Mouse (Mus musculus) heart, embryonic 14.5 days (tissue): ENCODE data around the gene Ivd. TPM values are rescaled to one million over a fixed set of nuclear protein-coding genes. Genes with fewer than 3 reads are reported as not detected.
A peak's percentile ranks its signal among the peaks of the same experiment; 100 is the strongest.

ENCODE experiments used
- ATAC-seq: fragments of 200-750 bp; cut with Nextera tagmentation; 2 replicates; pipeline ENCODE4 v1.8.0; 2017; ENCODE audit warnings: low read depth, moderate TSS enrichment; ENCODE audit not compliant: insufficient number of reproducible peaks, insufficient read depth, low FRiP score
- H3K27ac ChIP-seq, 2 experiments: fragments of 200-500 bp in 1 of 2; fragments of 300-500 bp in 1 of 2; sonication (generic) in 1 of 2; replicated peaks in 1 of 2; 2 replicates each; pipeline ENCODE4 v1.5.1; 2012 to 2014; ENCODE audit warnings: low read depth in 2 of 2, low read length in 2 of 2, control low read depth in 1 of 2, mild to moderate bottlenecking in 1 of 2, mixed read lengths in 1 of 2; ENCODE audit not compliant: control insufficient read depth in 1 of 2, insufficient read depth in 1 of 2
- H3K27me3 ChIP-seq: fragments of 300-500 bp; sonication (generic); 2 replicates; pipeline ENCODE4 v1.6.1; 2014; ENCODE audit warnings: mild to moderate bottlenecking, low read length, control low read depth; ENCODE audit not compliant: control insufficient read depth, insufficient read depth
- H3K36me3 ChIP-seq: fragments of 300-500 bp; sonication (generic); 2 replicates; pipeline ENCODE4 v1.6.1; 2014; ENCODE audit warnings: mild to moderate bottlenecking, control low read depth, low read length, mixed read lengths; ENCODE audit not compliant: control insufficient read depth, insufficient read depth
- H3K4me1 ChIP-seq, 2 experiments: fragments of 200-500 bp in 1 of 2; fragments of 300-500 bp in 1 of 2; sonication (generic) in 1 of 2; 2 replicates each; pipeline ENCODE4 v1.6.1; 2012 to 2014; ENCODE audit warnings: low read length in 2 of 2, control low read depth in 1 of 2, mixed read lengths in 1 of 2; ENCODE audit not compliant: control insufficient read depth in 2 of 2, insufficient read depth in 2 of 2
- H3K4me2 ChIP-seq: fragments of 300-500 bp; sonication (generic); 2 replicates; pipeline ENCODE4 v1.6.1; 2014; ENCODE audit warnings: mild to moderate bottlenecking, low read length
- H3K4me3 ChIP-seq, 2 experiments: fragments of 200-500 bp in 1 of 2; fragments of 300-500 bp in 1 of 2; sonication (generic) in 1 of 2; 2 replicates each; pipeline ENCODE4 v1.5.1; 2012 to 2014; ENCODE audit warnings: low read length in 2 of 2, mild to moderate bottlenecking in 2 of 2, control low read depth in 1 of 2, low read depth in 1 of 2, moderate library complexity in 1 of 2; ENCODE audit not compliant: control insufficient read depth in 1 of 2, insufficient read depth in 1 of 2
- H3K9ac ChIP-seq: fragments of 300-500 bp; sonication (generic); 2 replicates; pipeline ENCODE4 v1.6.1; 2014; ENCODE audit warnings: mild to moderate bottlenecking, low read length
- H3K9me3 ChIP-seq: fragments of 300-500 bp; sonication (generic); 2 replicates; pipeline ENCODE4 v1.6.1; 2016; ENCODE audit warnings: low read length, control low read depth; ENCODE audit not compliant: control insufficient read depth
- WGBS: fragments of 180-500 bp; shearing (Covaris S2); extraction: QIAGEN DNeasy Blood & Tissue Kit; methylation state at CpG from one replicate; pipeline ENCODE4 v1.1.7; 2014; 5-methylcytosine and 5-hydroxymethylcytosine counted together
- polyA plus RNA-seq: library from polyadenylated mRNA; unstranded; fragments of >200 nt; fragmentation: Nextera tagmentation; extraction: Ambion mirVana; gene quantifications from 2 replicates; pipeline ENCODE4 v1.2.1, GENCODE M21; 2014

The Ivd gene
- polyA plus RNA-seq, 1 experiment from 2014 or later, result 75.6 TPM

DNA sequence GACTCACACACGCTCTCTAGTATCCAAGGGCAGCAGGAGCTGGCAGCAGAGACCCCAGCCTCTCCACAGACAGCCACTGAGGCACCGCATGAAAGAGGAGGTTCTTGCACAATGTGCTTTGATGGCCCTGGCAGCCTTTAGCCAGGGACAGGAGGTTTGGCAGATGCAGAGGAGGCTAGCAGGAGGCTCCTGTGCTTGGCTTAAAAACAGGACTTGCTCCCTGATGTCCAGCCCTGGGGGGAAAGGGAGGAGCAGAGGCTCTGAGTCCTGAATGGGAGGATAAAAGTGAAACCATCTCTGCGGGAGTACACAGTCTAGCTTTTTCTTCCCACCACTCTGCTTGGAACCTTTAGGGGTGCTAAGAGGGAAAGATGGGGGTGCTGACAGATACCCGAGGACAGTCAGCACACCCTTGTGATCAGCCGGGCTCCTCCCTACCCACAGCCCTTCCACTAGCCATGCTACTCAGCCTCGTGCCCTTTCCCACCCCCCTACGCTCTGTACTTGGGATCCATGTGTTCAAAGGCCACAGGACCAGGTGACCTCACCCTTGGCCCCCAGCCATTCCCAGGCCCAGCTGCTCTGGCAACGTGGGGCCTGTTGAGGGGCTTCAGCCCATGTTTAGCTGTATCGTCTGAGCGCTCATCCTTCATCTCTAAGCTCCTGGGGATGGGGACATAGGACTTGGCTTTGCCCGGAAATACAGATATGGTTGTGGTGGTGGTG lies 52.0 kb downstream of the Ivd start:
- H3K4me1 ChIP-seq, result peaks cover 10 to 39% of the 10 kb centered on the region in 2 experiments
- H3K9me3 ChIP-seq, result no peaks in the 10 kb centered on the region
- WGBS, result 44% methylated on average over 11 of the region's 11 CpGs
- H3K4me3 ChIP-seq, result no peak overlapping the region
- no peak overlapping the region for H3K27ac ChIP-seq
- no peaks in the 10 kb centered on the region for H3K27me3 ChIP-seq
- no peak for ATAC-seq
- H3K4me2 ChIP-seq, result peak overlapping the region; percentile 16
- peaks cover 14% of the 10 kb centered on the region for H3K36me3 ChIP-seq
- no peak overlapping the region for H3K9ac ChIP-seq

DNA sequence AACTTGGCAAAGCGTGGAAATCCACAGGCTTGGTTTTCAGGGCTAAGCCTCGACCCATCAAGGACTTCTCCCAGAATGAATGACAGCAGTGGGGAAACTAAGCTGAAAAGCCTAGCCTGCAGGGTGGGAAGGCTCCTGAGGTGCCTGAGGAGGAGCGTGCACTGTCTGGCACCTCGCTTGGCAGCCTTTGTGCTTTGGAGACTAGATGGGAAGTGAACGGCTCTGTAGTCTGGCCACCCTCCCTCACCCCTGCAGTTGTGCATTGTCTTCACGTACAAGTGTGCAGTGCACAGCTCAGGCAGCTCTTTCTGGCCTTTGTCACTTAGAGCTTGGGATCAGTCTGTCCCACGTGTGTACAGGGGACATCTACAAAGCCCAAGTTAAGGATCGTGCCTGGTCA lies 52.9 kb downstream of the Ivd start:
- 56% methylated on average over 8 of the region's 8 CpGs for WGBS
- Histone ChIP-seq H3K4me1 (peaks cover 10 to 41% of the 10 kb centered on the region in 2 experiments), H3K9ac (no peak overlapping the region), H3K36me3 (peaks cover 20% of the 10 kb centered on the region), H3K4me3 (no peak overlapping the region), H3K9me3 (no peaks in the 10 kb centered on the region), H3K4me2 (no peak overlapping the region), H3K27ac (no peak overlapping the region), H3K27me3 (no peaks in the 10 kb centered on the region)
- ATAC-seq, result no peak

DNA sequence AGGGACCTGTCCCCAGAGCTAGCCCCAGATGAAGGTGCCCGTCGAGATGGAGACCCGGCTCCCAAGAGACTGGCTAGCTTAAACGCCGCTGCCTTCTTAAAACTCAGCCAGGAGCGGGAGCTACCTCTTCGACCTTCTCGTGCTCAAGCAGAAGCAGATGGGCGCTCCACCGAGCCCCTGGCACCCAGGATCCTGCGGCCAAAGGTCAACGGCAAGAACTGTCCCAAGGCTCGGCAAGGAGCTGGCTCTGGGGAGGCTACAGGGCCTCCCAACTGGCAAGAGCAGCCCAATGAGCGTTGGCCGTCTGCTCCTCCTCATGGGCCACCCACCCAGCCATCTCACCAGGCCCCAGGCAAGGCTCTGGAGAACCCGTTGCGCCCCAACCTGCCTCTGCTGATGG lies 54.7 kb downstream of the Ivd start:
- H3K27ac ChIP-seq, result no peak overlapping the region
- no peak overlapping the region for H3K4me2 ChIP-seq
- no peaks in the 10 kb centered on the region for H3K27me3 ChIP-seq
- H3K36me3 ChIP-seq, result peaks cover 37% of the 10 kb centered on the region
- H3K4me3 ChIP-seq, result no peak overlapping the region
- no peaks in the 10 kb centered on the region for H3K9me3 ChIP-seq
- WGBS, result 93% methylated on average over 17 of the region's 17 CpGs
- H3K9ac ChIP-seq, result no peak overlapping the region
- no peak for ATAC-seq
- peaks cover 10 to 41% of the 10 kb centered on the region in 2 experiments for H3K4me1 ChIP-seq

DNA sequence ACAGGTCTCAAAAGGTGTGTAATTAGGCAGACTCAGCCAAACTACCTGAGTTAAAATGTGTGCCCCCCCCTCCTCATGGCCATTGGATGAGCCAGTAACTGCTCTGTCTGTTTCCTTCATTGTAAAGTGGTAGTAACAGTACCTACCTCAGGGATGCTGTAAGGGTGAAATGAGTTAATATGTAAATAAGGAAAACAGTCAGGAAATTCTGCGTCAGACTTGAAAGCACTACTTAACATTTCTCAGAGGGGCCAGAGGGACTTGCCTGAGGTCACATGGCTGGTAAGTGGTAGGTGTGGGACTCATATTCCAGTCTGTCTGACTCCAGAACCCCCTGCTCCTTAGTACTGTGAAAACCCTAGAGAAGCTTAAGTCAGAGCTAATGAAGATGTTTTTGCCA lies 56.8 kb downstream of the Ivd start:
- Histone ChIP-seq H3K4me3 (no peak overlapping the region), H3K9ac (no peak overlapping the region), H3K27ac (no peak overlapping the region), H3K4me2 (no peak overlapping the region), H3K36me3 (peaks cover 53% of the 10 kb centered on the region), H3K27me3 (no peaks in the 10 kb centered on the region), H3K9me3 (no peaks in the 10 kb centered on the region), H3K4me1 (peaks cover 8 to 34% of the 10 kb centered on the region in 2 experiments)
- WGBS, result 39% methylated on average over 1 of the region's 1 CpGs
- ATAC-seq, result no peak

DNA sequence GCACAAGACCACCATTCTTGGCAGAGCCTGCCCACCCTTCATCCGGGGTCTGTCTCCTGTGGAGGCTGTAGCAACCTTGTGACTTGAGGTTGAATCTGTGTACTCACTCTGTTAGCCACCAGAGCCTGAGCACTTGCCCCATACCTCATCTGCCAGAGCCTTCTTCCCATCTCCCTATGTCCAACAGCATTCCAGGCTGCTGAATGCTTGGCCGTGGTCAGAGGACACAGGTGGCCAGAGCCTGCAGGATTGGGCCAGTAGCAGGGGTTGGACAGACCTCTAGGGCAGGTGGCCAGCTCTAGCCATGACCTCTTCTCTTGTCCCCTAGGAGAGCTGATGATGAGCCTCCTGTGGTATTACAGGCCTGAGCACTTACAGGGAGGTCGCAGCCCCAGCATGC lies 58.7 kb downstream of the Ivd start:
- H3K27ac ChIP-seq, result no peak overlapping the region
- H3K4me2 ChIP-seq, result no peak overlapping the region
- H3K9ac ChIP-seq, result no peak overlapping the region
- no peak overlapping the region for H3K4me3 ChIP-seq
- 84% methylated on average over 3 of the region's 3 CpGs for WGBS
- ATAC-seq, result no peak
- no peaks in the 10 kb centered on the region for H3K27me3 ChIP-seq
- H3K36me3 ChIP-seq, result peaks cover 56% of the 10 kb centered on the region
- H3K4me1 ChIP-seq, result peaks cover 0 to 21% of the 10 kb centered on the region in 2 experiments; a peak in 3 of 4 replicates
- no peaks in the 10 kb centered on the region for H3K9me3 ChIP-seq

DNA sequence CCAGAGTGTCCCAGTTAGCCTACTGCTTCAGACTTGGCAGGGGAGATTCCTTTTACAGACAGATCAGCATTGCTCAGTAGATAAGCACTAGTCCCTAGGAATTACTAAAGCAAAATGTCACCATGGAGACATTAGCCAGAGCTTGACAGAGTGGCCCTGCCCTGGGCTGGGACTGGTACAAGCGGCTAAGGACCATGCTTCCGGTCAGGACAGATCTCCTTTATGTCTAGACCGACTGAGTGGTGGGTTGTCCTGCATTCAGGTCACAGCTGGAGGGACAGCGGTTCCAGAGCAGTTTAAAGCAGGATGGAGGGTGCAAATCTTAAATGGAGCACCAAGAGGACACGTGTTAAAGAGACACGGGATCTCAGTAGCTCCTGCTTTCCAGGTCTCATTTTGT lies 64.2 kb downstream of the Ivd start:
- Histone ChIP-seq H3K27me3 (no peaks in the 10 kb centered on the region), H3K4me2 (peak overlapping the region; percentile 97), H3K36me3 (peaks cover 29% of the 10 kb centered on the region), H3K9ac (peak overlapping the region; percentile 90), H3K27ac (peak overlapping the region; percentile 3 to 65; a peak in 2 of 4 replicates), H3K4me1 (peaks cover 11 to 22% of the 10 kb centered on the region in 2 experiments), H3K9me3 (no peaks in the 10 kb centered on the region), H3K4me3 (peak overlapping the region; percentile 72 to 86)
- WGBS, result 0% methylated on average over 6 of the region's 6 CpGs
- ATAC-seq, result peak; percentile 23

DNA sequence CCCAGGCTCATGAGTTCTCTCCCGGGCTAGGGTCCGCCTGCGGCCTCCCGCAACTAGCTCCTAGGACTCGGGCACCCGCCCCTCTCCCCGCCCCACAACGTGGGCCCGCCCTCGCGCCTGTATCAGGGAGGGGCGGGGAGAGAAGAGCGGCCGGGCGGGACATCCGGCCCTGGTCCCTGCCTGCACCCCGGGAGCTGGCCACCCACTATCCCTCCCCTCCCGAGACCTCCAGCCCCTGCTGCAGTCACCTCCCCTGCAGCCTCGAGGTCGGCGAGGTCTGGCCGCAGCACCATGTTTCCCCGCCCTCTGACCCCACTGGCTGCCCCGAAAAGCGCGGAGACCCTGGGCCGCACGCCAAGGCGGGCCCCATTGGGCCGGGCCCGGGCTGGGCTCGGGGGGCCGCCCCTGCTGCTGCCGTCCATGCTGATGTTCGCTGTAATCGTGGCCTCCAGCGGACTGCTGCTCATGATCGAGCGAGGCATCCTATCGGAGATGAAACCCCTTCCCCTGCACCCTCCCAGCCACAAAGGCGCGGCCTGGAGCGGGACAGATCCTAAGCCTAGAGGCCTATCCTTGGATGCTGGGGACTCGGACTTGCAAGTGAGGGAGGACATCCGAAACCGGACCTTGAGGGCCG lies 64.7 kb downstream of the Ivd start, which contains the start of gene Chst14:
Gene Chst14 (plus strand): TSS at position 136 of the 637 bp plus-strand sequence.
- peak; percentile 87 for ATAC-seq
- no peaks in the 10 kb centered on the region for H3K9me3 ChIP-seq
- H3K27me3 ChIP-seq, result no peaks in the 10 kb centered on the region
- H3K27ac ChIP-seq, result peak within 1 kb of the TSS; percentile 20 to 65; a peak in 2 of 4 replicates
- WGBS, result under 1% methylated on average over 40 of the region's 47 CpGs
- H3K4me3 ChIP-seq, result peak within 1 kb of the TSS; percentile 72 to 86
- peak within 1 kb of the TSS; percentile 90 for H3K9ac ChIP-seq
- peaks cover 24% of the 10 kb centered on the region for H3K36me3 ChIP-seq
- peak within 1 kb of the TSS; percentile 97 for H3K4me2 ChIP-seq
- H3K4me1 ChIP-seq, result peaks cover 11 to 22% of the 10 kb centered on the region in 2 experiments
